Comparison of ENCODE assay signal across 13 mouse cellular contexts in the genomic region with DNA sequence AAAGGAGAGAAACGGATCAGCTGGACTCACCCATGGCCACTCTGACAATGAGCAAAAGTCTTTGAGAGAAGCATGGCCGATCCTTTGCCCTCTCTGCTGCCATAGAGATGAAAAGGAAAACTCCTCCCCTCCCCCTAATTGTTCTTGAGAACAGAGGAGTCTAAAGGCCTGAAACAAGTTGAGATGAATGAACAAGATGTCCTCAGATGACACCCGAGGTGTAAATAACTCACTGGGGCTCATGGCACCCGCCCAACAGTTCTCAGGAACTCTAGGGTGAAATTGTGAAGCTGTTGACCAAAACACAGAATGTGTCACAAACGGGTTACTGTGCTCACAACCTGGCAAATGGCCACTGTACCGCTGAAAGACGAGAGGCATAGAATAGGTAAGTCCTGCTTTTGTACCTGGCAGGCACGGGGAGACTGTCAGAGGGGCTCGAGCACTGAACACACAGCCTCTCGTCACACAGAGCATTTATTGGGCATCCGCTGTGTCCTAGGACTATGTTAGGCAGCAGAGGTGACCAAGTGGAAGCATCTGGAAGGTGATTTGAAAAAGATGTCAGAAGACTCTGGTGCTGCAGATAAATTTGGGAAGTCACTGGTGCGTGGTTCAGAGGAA.
DNase-seq lines count a peak whose midpoint lies in the region; ATAC-seq and TF ChIP-seq lines count a peak whose summit lies in the region.
"Had no signal": no experiment of that assay in that cellular context is flagged by ENCODE, and none has a peak within 500 bp of the region (broad histone marks: within the 10 kb centered on the region; RNA-seq: fewer than 3 reads in every experiment).

No protein-coding gene starts in this region.

- no peak overlapping the region for H3K9ac ChIP-seq in hindbrain, postnatal 0 days (replicated peaks; ENCODE audit: low read length)
- H3K9ac ChIP-seq in hindbrain, embryonic 12.5 days = no peak overlapping the region
- H3K9ac ChIP-seq: embryonic facial prominence, embryonic 12.5 days; midbrain, embryonic 12.5 days had no signal

- H3K27ac ChIP-seq in hindbrain, postnatal 0 days = no peak overlapping the region
- no peak overlapping the region for H3K27ac ChIP-seq in hindbrain, embryonic 12.5 days
- H3K27ac ChIP-seq: embryonic facial prominence, embryonic 12.5 days; midbrain, embryonic 12.5 days; stomach, postnatal 0 days had no signal

- ATAC-seq in hindbrain, postnatal 0 days = 0 out of 2 replicates have a peak, but pooled peaks have one; percentile 51
- ATAC-seq in hindbrain, embryonic 12.5 days (ENCODE audit: low FRiP score) = no peak

- no peaks in the 10 kb centered on the region for H3K27me3 ChIP-seq in hindbrain, postnatal 0 days (ENCODE audit: insufficient read depth, low read length)
- H3K27me3 ChIP-seq in hindbrain, embryonic 12.5 days = peaks cover 22% of the 10 kb centered on the region

- H3K4me3 ChIP-seq in hindbrain, postnatal 0 days (ENCODE audit: low read length) = no peak overlapping the region
- H3K4me3 ChIP-seq in hindbrain, embryonic 12.5 days = no peak overlapping the region
- H3K4me3 ChIP-seq: embryonic facial prominence, embryonic 12.5 days; midbrain, embryonic 12.5 days had no signal

- no peaks in the 10 kb centered on the region for H3K36me3 ChIP-seq in hindbrain, postnatal 0 days (ENCODE audit: insufficient read depth, low read length)
- no peaks in the 10 kb centered on the region for H3K36me3 ChIP-seq in hindbrain, embryonic 12.5 days
- H3K36me3 ChIP-seq: embryonic facial prominence, embryonic 12.5 days; midbrain, embryonic 12.5 days had no signal

- 0 out of 2 replicates have a peak, but pooled peaks cover 11% of the 10 kb centered on the region for H3K4me1 ChIP-seq in hindbrain, postnatal 0 days (ENCODE audit: insufficient read depth, low read length)
- H3K4me1 ChIP-seq in hindbrain, embryonic 12.5 days = peaks cover 23% of the 10 kb centered on the region

- H3K9me3 ChIP-seq in hindbrain, postnatal 0 days (ENCODE audit: low read length) = no peaks in the 10 kb centered on the region
- no peaks in the 10 kb centered on the region for H3K9me3 ChIP-seq in hindbrain, embryonic 12.5 days (replicated peaks)
- H3K9me3 ChIP-seq: embryonic facial prominence, embryonic 12.5 days; midbrain, embryonic 12.5 days had no signal

- peak; percentile 47 for DNase-seq in cerebellum, adult 11-12 months
- DNase-seq in cerebellum, adult 11 months = no peak
- peak; percentile 30 for DNase-seq in hindbrain, postnatal 0 days (ENCODE audit: low spot score)
- peak; percentile 50 for DNase-seq in retina, postnatal 1 day
- DNase-seq in retina, embryonic 14.5 days (ENCODE audit: low spot score) = no peak
- peak; percentile 59 to 77 for DNase-seq in kidney, postnatal 4 days
- DNase-seq in spleen, adult 18-20 months = no peak
- DNase-seq: adrenal gland, postnatal 36 days; layer of hippocampus, postnatal 36 days had no signal

- 32% methylated on average over 12 of the region's 12 CpGs for WGBS in hindbrain, postnatal 0 days
- WGBS in hindbrain, embryonic 12.5 days = 37% methylated on average over 12 of the region's 12 CpGs

- no peak for TF ChIP-seq CTCF in hindbrain, postnatal 0 days (IDR thresholded peaks at IDR 0.05; ENCODE audit: low read depth)

- H3K4me2 ChIP-seq in hindbrain, postnatal 0 days (ENCODE audit: low read depth, low read length) = no peak overlapping the region
- no peak overlapping the region for H3K4me2 ChIP-seq in hindbrain, embryonic 12.5 days (replicated peaks)
- H3K4me2 ChIP-seq: embryonic facial prominence, embryonic 12.5 days; midbrain, embryonic 12.5 days had no signal

Comparison
In these comparisons a context has a peak if more than half of its experiments do, and no peak if none do; other contexts are left out.
1. DNase-seq: peak in cerebellum, adult 11-12 months (single experiment), hindbrain, postnatal 0 days (single experiment), retina, postnatal 1 day (single experiment) and kidney, postnatal 4 days (2 of 2); none in cerebellum, adult 11 months (single experiment), retina, embryonic 14.5 days (single experiment) and spleen, adult 18-20 months (0 of 2).